Comparison of ENCODE assay signal across 7 mouse cellular contexts in the genomic region with DNA sequence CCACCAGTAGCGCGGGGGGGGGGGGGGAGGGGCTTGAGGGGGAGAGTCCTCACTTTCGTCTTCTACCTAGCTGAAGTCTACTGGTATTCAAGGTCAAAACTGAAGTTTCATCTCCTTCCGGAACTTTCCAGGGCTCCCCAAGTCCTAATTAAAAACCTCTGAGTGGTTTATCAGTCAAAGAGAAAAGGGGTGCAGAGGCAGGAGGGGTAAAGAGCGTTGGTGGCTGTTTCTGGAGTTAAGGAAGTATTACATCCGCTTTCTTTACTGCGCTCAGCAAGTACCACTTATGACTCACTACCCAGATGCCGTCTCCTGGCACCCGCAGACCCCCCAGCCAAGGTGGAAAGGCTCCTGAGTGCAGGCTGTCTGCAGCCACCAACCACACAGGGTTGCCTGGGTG.
DNase-seq lines count a peak whose midpoint lies in the region; ATAC-seq and TF ChIP-seq lines count a peak whose summit lies in the region.

No protein-coding gene starts in this region.

- no peak for ATAC-seq in lung, embryonic 15.5 days (ENCODE audit: borderline replicate concordance, extremely low read depth, low FRiP score, low TSS enrichment)
- no peak for ATAC-seq in intestine, embryonic 14.5 days (replicated peaks; ENCODE audit: low FRiP score, low TSS enrichment, low read depth)

- 49% methylated on average over 7 of the region's 9 CpGs for whole genome bisulfite sequencing in lung, embryonic 15.5 days
- 30% methylated on average over 7 of the region's 9 CpGs for WGBS in lung, adult 2 months
- WGBS in forebrain, embryonic 10.5 days: 27% methylated on average over 8 of the region's 9 CpGs
- WGBS in intestine, embryonic 14.5 days: 61% methylated on average over 7 of the region's 9 CpGs
- WGBS in midbrain, embryonic 10.5 days: 40% methylated on average over 7 of the region's 9 CpGs

- H3K4me2 ChIP-seq in lung, embryonic 15.5 days: peak overlapping the region; percentile 28
- peak overlapping the region; percentile 34 for H3K4me2 ChIP-seq in intestine, embryonic 14.5 days (ENCODE audit: low read length)

- no peaks in the 10 kb centered on the region for H3K36me3 ChIP-seq in lung, embryonic 15.5 days
- H3K36me3 ChIP-seq in forebrain, embryonic 10.5 days (replicated peaks): no peaks in the 10 kb centered on the region; the same call in 1 of the 2 replicates
- no peaks in the 10 kb centered on the region for H3K36me3 ChIP-seq in intestine, embryonic 14.5 days (ENCODE audit: control insufficient read depth, insufficient read depth, low read length)
- H3K36me3 ChIP-seq in midbrain, embryonic 10.5 days: no peaks in the 10 kb centered on the region

- no peak overlapping the region for H3K9ac ChIP-seq in lung, embryonic 15.5 days
- H3K9ac ChIP-seq in intestine, embryonic 14.5 days (ENCODE audit: low read length): no peak overlapping the region

- no peak for TF ChIP-seq CTCF in lung, adult 2 months (IDR thresholded peaks at IDR 0.05; ENCODE audit: insufficient read depth, low read length)

- no peaks in the 10 kb centered on the region for H3K4me1 ChIP-seq in lung, embryonic 15.5 days
- no peaks in the 10 kb centered on the region for H3K4me1 ChIP-seq in lung, adult 2 months (ENCODE audit: control insufficient read depth, insufficient read depth, low read length)
- H3K4me1 ChIP-seq in forebrain, embryonic 10.5 days: peaks cover 24% of the 10 kb centered on the region
- no peaks in the 10 kb centered on the region; the same call in 1 of the 2 replicates for H3K4me1 ChIP-seq in intestine, embryonic 14.5 days (replicated peaks; ENCODE audit: control insufficient read depth, insufficient read depth, low read length)
- H3K4me1 ChIP-seq in midbrain, embryonic 10.5 days: peaks cover 25% of the 10 kb centered on the region

- no peaks in the 10 kb centered on the region for H3K27me3 ChIP-seq in lung, embryonic 15.5 days
- H3K27me3 ChIP-seq in forebrain, embryonic 10.5 days (ENCODE audit: poor library complexity, severe bottlenecking): peaks cover 39% of the 10 kb centered on the region
- no peaks in the 10 kb centered on the region for H3K27me3 ChIP-seq in intestine, embryonic 14.5 days (replicated peaks; ENCODE audit: control insufficient read depth, insufficient read depth, low read length)
- H3K27me3 ChIP-seq in midbrain, embryonic 10.5 days (ENCODE audit: low read depth, poor library complexity, severe bottlenecking): peaks cover 15% of the 10 kb centered on the region

- TF ChIP-seq POLR2A in lung, adult 2 months (IDR thresholded peaks at IDR 0.05; ENCODE audit: borderline replicate concordance, extremely low read depth, low read depth, low read length): no peak

- peaks cover 8% of the 10 kb centered on the region; the same call in 1 of the 2 replicates for H3K9me3 ChIP-seq in lung, embryonic 15.5 days
- peaks cover 42% of the 10 kb centered on the region for H3K9me3 ChIP-seq in forebrain, embryonic 10.5 days
- H3K9me3 ChIP-seq in intestine, embryonic 14.5 days (ENCODE audit: control insufficient read depth, low read length): peaks cover 20% of the 10 kb centered on the region; the same call in 1 of the 2 replicates
- peaks cover 38% of the 10 kb centered on the region for H3K9me3 ChIP-seq in midbrain, embryonic 10.5 days (replicated peaks)

- no peak for DNase-seq in lung, adult 2 months
- peak; percentile 26 for DNase-seq in forebrain, embryonic 10.5 days (ENCODE audit: extremely low spot score, low spot score)
- DNase-seq in intestine, embryonic 14.5 days (ENCODE audit: low spot score): peak; percentile 45
- peak; percentile 18 for DNase-seq in midbrain, embryonic 10.5 days (ENCODE audit: low spot score)
- peak; percentile 16 to 62 for DNase-seq in spleen, postnatal 10 days (ENCODE audit: low spot score in 2 of 2)
- DNase-seq in ovary, postnatal 10 days (ENCODE audit: low spot score): no peak

- H3K27ac ChIP-seq in lung, embryonic 15.5 days: no peak overlapping the region
- peak overlapping the region; percentile 79 for H3K27ac ChIP-seq in forebrain, embryonic 10.5 days
- H3K27ac ChIP-seq in intestine, embryonic 14.5 days (ENCODE audit: low read depth): no peak overlapping the region
- H3K27ac ChIP-seq in midbrain, embryonic 10.5 days (replicated peaks): peak overlapping the region; percentile 83

- H3K4me3 ChIP-seq in lung, embryonic 15.5 days: no peak overlapping the region
- no peak overlapping the region for H3K4me3 ChIP-seq in lung, adult 2 months (replicated peaks; ENCODE audit: extremely low read depth, low read depth, low read length)
- peak overlapping the region; percentile 44 for H3K4me3 ChIP-seq in forebrain, embryonic 10.5 days
- H3K4me3 ChIP-seq in intestine, embryonic 14.5 days (ENCODE audit: low read depth, low read length): no peak overlapping the region
- peak overlapping the region; percentile 48 for H3K4me3 ChIP-seq in midbrain, embryonic 10.5 days

Comparison
In these comparisons a context has a peak if more than half of its experiments do, and no peak if none do; other contexts are left out.
1. H3K27ac ChIP-seq: peak in forebrain, embryonic 10.5 days (single experiment) and midbrain, embryonic 10.5 days (single experiment); none in lung, embryonic 15.5 days (single experiment) and intestine, embryonic 14.5 days (single experiment).
2. H3K4me3 ChIP-seq: peak in forebrain, embryonic 10.5 days (single experiment) and midbrain, embryonic 10.5 days (single experiment); none in lung, embryonic 15.5 days (single experiment), lung, adult 2 months (single experiment) and intestine, embryonic 14.5 days (single experiment).
3. DNase-seq: peak in forebrain, embryonic 10.5 days (single experiment), intestine, embryonic 14.5 days (single experiment), midbrain, embryonic 10.5 days (single experiment) and spleen, postnatal 10 days (2 of 2); none in lung, adult 2 months (single experiment) and ovary, postnatal 10 days (single experiment).